Mouse (Mus musculus): ENCODE data around the gene Endov. TPM values are rescaled to one million over a fixed set of nuclear protein-coding genes. Genes with fewer than 3 reads are reported as not detected.

Gene Endov
- total RNA-seq (2021) (10 to 100 TPM; 12.1 to 18.9 TPM), polyA plus RNA-seq (2012; rRNA removed) (12.8 and 14.7 TPM in 2 replicates)
- long read RNA-seq, full-length matches to known transcripts = 7 of 12 reads
- long read RNA-seq, partial matches to known transcripts = 2 of 12 reads
- long read RNA-seq, other reads (novel, unspliced or antisense) = 3 of 12 reads

GRCm38 (mm10) chr11:119490861-119491689 is at the start of gene Endov:
Gene Endov (plus strand): TSS chr11:119491347.
- DNase-seq = peak; percentile 98

GRCm38 (mm10) chr11:119442199-119442598 is 48.9 kb upstream of the Endov start:
- no peak for DNase-seq

- DNase-seq = no peak
Observed at GRCm38 (mm10) chr11:119443442-119443841, 47.7 kb upstream of the Endov start.

- no peak for DNase-seq
Observed at GRCm38 (mm10) chr11:119456097-119456496, 35.0 kb upstream of the Endov start.

- no peak for DNase-seq
Observed at GRCm38 (mm10) chr11:119477876-119478275, 13.3 kb upstream of the Endov start.

GRCm38 (mm10) chr11:119491690-119492087 is 542 bp downstream of the Endov start:
- DNase-seq = no peak

- DNase-seq = no peak
Observed at GRCm38 (mm10) chr11:119492830-119493229, 1.7 kb downstream of the Endov start.

- no peak for DNase-seq
Observed at GRCm38 (mm10) chr11:119493516-119493915, 2.4 kb downstream of the Endov start.

- no peak for DNase-seq
Observed at GRCm38 (mm10) chr11:119496147-119496546, 5.0 kb downstream of the Endov start.

GRCm38 (mm10) chr11:119497451-119497850 is 6.3 kb downstream of the Endov start:
- no peak for DNase-seq

- no peak for DNase-seq
Observed at GRCm38 (mm10) chr11:119499297-119499696, 8.2 kb downstream of the Endov start.

GRCm38 (mm10) chr11:119500011-119500410 is 8.9 kb downstream of the Endov start:
- DNase-seq = no peak

- peak; percentile 70 for DNase-seq
Observed at GRCm38 (mm10) chr11:119503675-119504074, 12.5 kb downstream of the Endov start.

- no peak for DNase-seq
Observed at GRCm38 (mm10) chr11:119506386-119506785, 15.2 kb downstream of the Endov start.

- no peak for DNase-seq
Observed at GRCm38 (mm10) chr11:119507772-119508171, 16.6 kb downstream of the Endov start.

- no peak for DNase-seq
Observed at GRCm38 (mm10) chr11:119509165-119509776, 18.1 kb downstream of the Endov start.

GRCm38 (mm10) chr11:119513038-119513659 is 22.0 kb downstream of the Endov start:
- no peak for DNase-seq

GRCm38 (mm10) chr11:119514108-119514860 is 23.1 kb downstream of the Endov start:
- DNase-seq = no peak

- no peak for DNase-seq
Observed at GRCm38 (mm10) chr11:119514967-119515636, 24.0 kb downstream of the Endov start.

- DNase-seq = no peak
Observed at GRCm38 (mm10) chr11:119515823-119516676, 24.9 kb downstream of the Endov start.
